Mouse (Mus musculus) heart, adult 2 months (tissue): Measurements from ENCODE around the gene Txnrd2. TPM values are rescaled to one million over a fixed set of nuclear protein-coding genes. Genes with fewer than 3 reads are reported as not detected.

ENCODE experiments used
- DNase-seq, 2 experiments: peaks; one replicate each; pipeline ENCODE4 v3.0.0; 2021
- H3K27ac ChIP-seq: fragments of 200-600 bp; 2 replicates; pipeline ENCODE4 v1.8.1; 2022
- H3K27me3 ChIP-seq: fragments of 200-500 bp; 2 replicates; pipeline ENCODE4 v1.6.1; 2012; ENCODE audit warnings: mild to moderate bottlenecking, low read length, inconsistent platforms, mixed read lengths; ENCODE audit not compliant: control insufficient read depth, insufficient read depth
- H3K36me3 ChIP-seq: fragments of 200-500 bp; 2 replicates; pipeline ENCODE4 v1.6.1; 2012; ENCODE audit warnings: low read length, inconsistent platforms; ENCODE audit not compliant: control insufficient read depth, insufficient read depth
- H3K4me1 ChIP-seq: fragments of 200-500 bp; 2 replicates; pipeline ENCODE4 v1.6.1; 2011; ENCODE audit warnings: low read length; ENCODE audit not compliant: control insufficient read depth, insufficient read depth
- H3K4me3 ChIP-seq: fragments of 200-600 bp; 2 replicates; pipeline ENCODE4 v1.8.1; 2022
- H3K79me2 ChIP-seq: fragments of 200-500 bp; replicated peaks from 2 replicates; pipeline ENCODE4 v1.6.1; 2012; ENCODE audit warnings: mild to moderate bottlenecking, inconsistent platforms, low read length, moderate library complexity, mixed read lengths; ENCODE audit not compliant: control insufficient read depth, insufficient read depth
- H3K9ac ChIP-seq: fragments of 200-500 bp; 2 replicates; pipeline ENCODE4 v1.6.1; 2012; ENCODE audit warnings: low read depth, mild to moderate bottlenecking, control low read depth, inconsistent platforms, low read length, mixed read lengths
- CTCF ChIP-seq: fragments of 200-600 bp; IDR thresholded peaks from 2 replicates; pipeline ENCODE4 v1.8.1; 2022; ENCODE audit warnings: antibody characterized with exemption, mild to moderate bottlenecking, moderate library complexity
- EP300 ChIP-seq: fragments of 200-500 bp; IDR thresholded peaks from 2 replicates; pipeline ENCODE4 v1.6.1; 2011; ENCODE audit warnings: low read depth, low read length, control low read depth; ENCODE audit not compliant: insufficient read depth
- POLR2A ChIP-seq: fragments of 200-500 bp; IDR thresholded peaks from 2 replicates; pipeline ENCODE4 v1.6.1; 2011; ENCODE audit warnings: mild to moderate bottlenecking, low read depth, low read length, control low read depth; ENCODE audit not compliant: insufficient read depth
- WGBS: fragments of 180-500 bp; shearing (Covaris S2); methylation state at CpG from one replicate; pipeline ENCODE4 v1.1.7; 2018; 5-methylcytosine and 5-hydroxymethylcytosine counted together
- intact Hi-C: fragments of 180-260 bp; cut with DNase I; formaldehyde crosslinking; loops from one replicate; pipeline ENCODE4 v1.15.1; 2025
- polyA plus RNA-seq: library from polyadenylated mRNA; depleted of rRNA; stranded (reverse); fragments of >200 nt; gene quantifications from 2 replicates; pipeline ENCODE4 v1.2.3, GENCODE M21; 2012
- total RNA-seq, 2 experiments: library from RNA; stranded (reverse); gene quantifications; 2 replicates each; pipeline ENCODE4 v1.2.3; 2021

The Txnrd2 gene
- total and polyA plus RNA-seq, 3 experiments = 35.1 to 39.7 (median 37.6) TPM

DNA sequence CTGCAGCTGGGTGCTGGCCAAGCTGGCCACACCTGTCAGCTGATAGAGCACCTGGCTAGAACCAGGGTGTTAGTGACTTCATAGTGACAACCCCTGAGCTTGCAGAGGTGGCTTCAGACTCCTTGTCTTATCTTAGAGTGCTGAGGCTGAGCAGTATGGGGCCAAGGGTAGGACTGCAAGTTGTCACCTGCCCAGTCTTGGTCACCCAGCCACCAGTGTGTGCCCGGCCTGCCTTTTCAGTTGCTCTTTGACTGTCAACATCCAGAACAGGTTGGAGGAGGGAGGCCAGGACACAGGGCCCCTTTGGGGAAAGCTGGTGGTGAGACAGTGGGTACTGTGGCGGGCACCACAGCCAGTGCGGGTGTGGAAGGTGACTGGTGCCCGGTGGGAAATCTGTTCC, 22.8 kb downstream of the Txnrd2 start:
- Histone ChIP-seq H3K27ac (no peak overlapping the region), H3K9ac (no peak overlapping the region)
- WGBS = 94% methylated on average over 4 of the region's 4 CpGs

GRCm38 (mm10) chr16:18451486-18452181, 25.4 kb downstream of the Txnrd2 start:
- no peak for DNase-seq
- no peak for TF ChIP-seq EP300
- TF ChIP-seq POLR2A = no peak
- TF ChIP-seq CTCF = no peak
- Histone ChIP-seq H3K79me2 (no peaks in the 10 kb centered on the region), H3K27me3 (no peaks in the 10 kb centered on the region), H3K4me1 (no peaks in the 10 kb centered on the region; the same call in 1 of the 2 replicates), H3K4me3 (no peak overlapping the region), H3K36me3 (no peaks in the 10 kb centered on the region), H3K27ac (no peak overlapping the region), H3K9ac (no peak overlapping the region)
- 79% methylated on average over 9 of the region's 9 CpGs for WGBS
- intact Hi-C loops = no loop called here

More for the DNA sequence above, 22.8 kb downstream of the Txnrd2 start:
- Histone ChIP-seq H3K36me3 (no peaks in the 10 kb centered on the region), H3K79me2 (no peaks in the 10 kb centered on the region), H3K4me3 (no peak overlapping the region), H3K27me3 (no peaks in the 10 kb centered on the region), H3K4me1 (no peaks in the 10 kb centered on the region; the same call in 1 of the 2 replicates)
- no peak for DNase-seq
- intact Hi-C loops = no loop called here
- TF ChIP-seq CTCF (no peak), POLR2A (no peak), EP300 (no peak)

- Histone ChIP-seq H3K27me3 (no peaks in the 10 kb centered on the region), H3K79me2 (no peaks in the 10 kb centered on the region), H3K4me3 (no peak overlapping the region), H3K27ac (no peak overlapping the region), H3K36me3 (no peaks in the 10 kb centered on the region), H3K4me1 (no peaks in the 10 kb centered on the region; the same call in 1 of the 2 replicates), H3K9ac (no peak overlapping the region)
- no peak for DNase-seq
- WGBS = 92% methylated on average over 8 of the region's 8 CpGs
- TF ChIP-seq POLR2A = no peak
- TF ChIP-seq EP300 = no peak
- no peak for TF ChIP-seq CTCF
- intact Hi-C loops = no loop called here
Measured at GRCm38 (mm10) chr16:18452361-18452862, 26.2 kb downstream of the Txnrd2 start.

GRCm38 (mm10) chr16:18453846-18454245, 27.7 kb downstream of the Txnrd2 start:
- Histone ChIP-seq H3K36me3 (no peaks in the 10 kb centered on the region), H3K4me3 (no peak overlapping the region), H3K27ac (no peak overlapping the region), H3K9ac (no peak overlapping the region), H3K79me2 (no peaks in the 10 kb centered on the region), H3K4me1 (peaks cover 1% of the 10 kb centered on the region), H3K27me3 (no peaks in the 10 kb centered on the region)
- intact Hi-C loops = no loop called here
- DNase-seq = no peak
- 36% methylated on average over 5 of the region's 5 CpGs for WGBS
- TF ChIP-seq POLR2A (no peak), CTCF (no peak), EP300 (no peak)

DNA sequence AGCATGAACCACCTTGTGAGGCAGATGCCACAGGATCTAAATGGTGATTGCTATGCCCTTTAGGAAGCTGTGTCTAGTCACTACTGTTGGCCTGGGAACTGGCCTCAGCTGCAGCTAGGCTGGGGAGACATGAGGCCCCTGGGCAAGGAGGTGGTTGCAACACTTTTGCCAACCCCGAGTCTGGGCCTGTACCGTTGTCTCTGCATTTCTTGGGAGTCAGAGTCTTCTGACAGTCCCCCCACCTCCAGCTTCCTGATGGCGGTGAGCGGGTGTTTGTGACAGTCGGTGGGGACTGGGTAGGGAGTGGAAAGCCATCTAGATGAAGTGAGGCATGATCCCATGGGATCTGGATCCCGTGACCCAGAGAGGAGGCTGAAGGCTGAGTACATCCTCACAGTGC, 29.2 kb downstream of the Txnrd2 start:
- intact Hi-C loops = no loop called here
- WGBS = 85% methylated on average over 6 of the region's 6 CpGs
- Histone ChIP-seq H3K4me1 (peaks cover 9% of the 10 kb centered on the region), H3K36me3 (no peaks in the 10 kb centered on the region), H3K27me3 (no peaks in the 10 kb centered on the region), H3K27ac (no peak overlapping the region), H3K79me2 (no peaks in the 10 kb centered on the region), H3K4me3 (no peak overlapping the region), H3K9ac (no peak overlapping the region)
- no peak for DNase-seq
- TF ChIP-seq CTCF (no peak), EP300 (no peak), POLR2A (no peak)

GRCm38 (mm10) chr16:18458661-18459060, 32.5 kb downstream of the Txnrd2 start:
- Histone ChIP-seq H3K27me3 (no peaks in the 10 kb centered on the region), H3K4me1 (peaks cover 18% of the 10 kb centered on the region), H3K9ac (no peak overlapping the region), H3K79me2 (no peaks in the 10 kb centered on the region), H3K27ac (no peak overlapping the region), H3K4me3 (no peak overlapping the region), H3K36me3 (no peaks in the 10 kb centered on the region)
- no peak for TF ChIP-seq CTCF
- no peak for TF ChIP-seq POLR2A
- no peak for TF ChIP-seq EP300
- no peak for DNase-seq
- intact Hi-C loops = no loop called here
